ENCODE assay signal across 30 mouse cellular contexts in the genomic region with DNA sequence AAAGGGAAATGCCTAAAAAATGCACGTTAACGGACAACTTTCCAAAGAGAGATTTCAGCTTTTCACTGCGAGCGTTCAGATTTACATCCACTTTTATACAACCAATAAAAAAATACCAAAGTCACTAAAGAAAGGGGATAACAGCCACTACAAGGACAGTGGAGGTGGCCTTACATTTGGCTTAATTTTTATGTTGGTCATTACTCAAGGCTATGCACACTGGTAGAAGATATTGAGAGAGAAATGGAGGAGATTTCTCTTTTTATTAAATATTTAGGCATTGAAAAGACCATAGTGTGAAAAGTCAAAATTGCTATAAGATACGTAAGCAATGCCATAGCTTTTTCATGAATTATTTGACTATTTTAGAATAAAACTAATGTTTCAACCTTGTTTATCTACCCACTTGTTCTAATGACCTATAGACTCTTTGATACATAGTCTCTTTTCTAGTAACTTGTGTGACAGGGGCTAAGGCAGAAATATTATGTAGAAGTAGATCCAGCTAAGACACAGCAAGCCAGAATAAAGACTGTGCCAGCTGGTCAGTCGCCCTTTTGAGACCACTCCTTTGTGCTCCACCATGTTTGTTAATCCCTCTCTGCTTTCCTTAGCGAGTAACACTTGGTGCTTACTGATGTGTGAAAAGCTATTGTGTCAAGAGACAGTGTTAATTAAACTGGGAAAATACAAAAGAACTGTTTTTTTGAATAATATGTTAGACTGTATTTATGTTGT. TPM values are rescaled to one million over a fixed set of nuclear protein-coding genes. Genes with fewer than 3 reads are reported as not detected.
DNase-seq lines count a peak whose midpoint lies in the region; ATAC-seq and TF ChIP-seq lines count a peak whose summit lies in the region.
"Had no signal": no experiment of that assay in that cellular context is flagged by ENCODE, and none has a peak within 500 bp of the region (broad histone marks: within the 10 kb centered on the region; RNA-seq: fewer than 3 reads in every experiment).

No protein-coding gene starts in this region.

- no peak overlapping the region for H3K4me2 ChIP-seq in forebrain, embryonic 13.5 days
- H3K4me2 ChIP-seq in forebrain, embryonic 16.5 days (ENCODE audit: low read length): no peak overlapping the region
- no peak overlapping the region for H3K4me2 ChIP-seq in midbrain, postnatal 0 days (ENCODE audit: low read depth, low read length, poor library complexity, severe bottlenecking)
- H3K4me2 ChIP-seq in midbrain, embryonic 14.5 days (ENCODE audit: low read length): no peak overlapping the region
- H3K4me2 ChIP-seq: heart, embryonic 13.5 days had no signal

- no peaks in the 10 kb centered on the region for H3K36me3 ChIP-seq in forebrain, embryonic 13.5 days (ENCODE audit: poor library complexity, severe bottlenecking)
- H3K36me3 ChIP-seq in forebrain, embryonic 16.5 days (ENCODE audit: control insufficient read depth, insufficient read depth): no peaks in the 10 kb centered on the region
- no peaks in the 10 kb centered on the region for H3K36me3 ChIP-seq in midbrain, embryonic 10.5 days
- H3K36me3 ChIP-seq in midbrain, postnatal 0 days (ENCODE audit: insufficient read depth, low read length): no peaks in the 10 kb centered on the region
- no peaks in the 10 kb centered on the region for H3K36me3 ChIP-seq in midbrain, embryonic 14.5 days (ENCODE audit: control insufficient read depth, insufficient read depth, low read length)
- H3K36me3 ChIP-seq: G1E; heart, embryonic 13.5 days; limb, embryonic 10.5 days had no signal

- H3K27me3 ChIP-seq in forebrain, embryonic 13.5 days: no peaks in the 10 kb centered on the region
- no peaks in the 10 kb centered on the region for H3K27me3 ChIP-seq in forebrain, embryonic 16.5 days (replicated peaks; ENCODE audit: control insufficient read depth, insufficient read depth, low read length)
- no peaks in the 10 kb centered on the region for H3K27me3 ChIP-seq in midbrain, embryonic 10.5 days (ENCODE audit: low read depth, poor library complexity, severe bottlenecking)
- H3K27me3 ChIP-seq in midbrain, postnatal 0 days (ENCODE audit: insufficient read depth, low read length): no peaks in the 10 kb centered on the region
- no peaks in the 10 kb centered on the region for H3K27me3 ChIP-seq in midbrain, embryonic 14.5 days (ENCODE audit: control insufficient read depth, insufficient read depth, low read length)
- H3K27me3 ChIP-seq: CH12.LX, Patski had no signal

- no peak overlapping the region for H3K9ac ChIP-seq in forebrain, embryonic 13.5 days
- H3K9ac ChIP-seq in forebrain, embryonic 16.5 days (replicated peaks; ENCODE audit: low read depth, low read length): no peak overlapping the region
- no peak overlapping the region for H3K9ac ChIP-seq in midbrain, postnatal 0 days (replicated peaks; ENCODE audit: low read length, poor library complexity, severe bottlenecking)
- no peak overlapping the region for H3K9ac ChIP-seq in midbrain, embryonic 14.5 days (replicated peaks; ENCODE audit: low read length)
- H3K9ac ChIP-seq: heart, embryonic 13.5 days had no signal

- peak; percentile 34 for DNase-seq in midbrain, embryonic 10.5 days (ENCODE audit: low spot score)
- no peak for DNase-seq in midbrain, postnatal 0 days (ENCODE audit: low spot score)
- DNase-seq in embryo, embryonic 10.5 days (ENCODE audit: low spot score): peak; percentile 52
- DNase-seq in midbrain, embryonic 14.5 days: peak; percentile 23
- DNase-seq: adrenal gland, postnatal 36 days; B cell, adult 2 months; cerebellum, adult 11-12 months; cerebellum, postnatal 10 days; gastrocnemius, postnatal 25 days; heart, adult 18-20 months; heart, postnatal 14 days; kidney, postnatal 25 days; liver; lung, postnatal 10 days; right cerebral cortex, adult 18-20 months; right cerebral cortex, postnatal 4 days; thymus, postnatal 14 days had no signal

- 57% methylated on average over 7 of the region's 7 CpGs for WGBS in forebrain, embryonic 13.5 days
- WGBS in forebrain, embryonic 16.5 days: 59% methylated on average over 7 of the region's 7 CpGs
- 64% methylated on average over 7 of the region's 7 CpGs for WGBS in midbrain, embryonic 10.5 days
- 66% methylated on average over 7 of the region's 7 CpGs for WGBS in midbrain, postnatal 0 days
- 58% methylated on average over 7 of the region's 7 CpGs for WGBS in midbrain, embryonic 14.5 days

- no peaks in the 10 kb centered on the region for H3K9me3 ChIP-seq in forebrain, embryonic 13.5 days (replicated peaks)
- H3K9me3 ChIP-seq in forebrain, embryonic 16.5 days (ENCODE audit: control insufficient read depth, low read length): no peaks in the 10 kb centered on the region
- peaks cover 5% of the 10 kb centered on the region; the same call in 1 of the 2 replicates for H3K9me3 ChIP-seq in midbrain, embryonic 10.5 days (replicated peaks)
- no peaks in the 10 kb centered on the region for H3K9me3 ChIP-seq in midbrain, postnatal 0 days (ENCODE audit: low read length)
- no peaks in the 10 kb centered on the region for H3K9me3 ChIP-seq in midbrain, embryonic 14.5 days (ENCODE audit: control insufficient read depth, low read length)
- H3K9me3 ChIP-seq: G1E; heart, embryonic 13.5 days; limb, embryonic 10.5 days had no signal

- H3K4me1 ChIP-seq in forebrain, embryonic 13.5 days: peaks cover 2% of the 10 kb centered on the region; the same call in 1 of the 2 replicates
- no peaks in the 10 kb centered on the region for H3K4me1 ChIP-seq in forebrain, embryonic 16.5 days (replicated peaks; ENCODE audit: control insufficient read depth, insufficient read depth, low read length)
- H3K4me1 ChIP-seq in midbrain, embryonic 10.5 days: peaks cover 11% of the 10 kb centered on the region
- no peaks in the 10 kb centered on the region for H3K4me1 ChIP-seq in midbrain, postnatal 0 days (ENCODE audit: insufficient read depth, low read length)
- H3K4me1 ChIP-seq in midbrain, embryonic 14.5 days (ENCODE audit: control insufficient read depth, insufficient read depth, low read length): no peaks in the 10 kb centered on the region
- H3K4me1 ChIP-seq: heart, embryonic 13.5 days; limb, embryonic 10.5 days had no signal

- peak; percentile 57; the same call in 1 of the 2 replicates for ATAC-seq in forebrain, embryonic 13.5 days
- no peak for ATAC-seq in forebrain, embryonic 16.5 days
- ATAC-seq in midbrain, postnatal 0 days (ENCODE audit: low FRiP score): no peak
- peak; percentile 58; the same call in 1 of the 2 replicates for ATAC-seq in midbrain, embryonic 14.5 days (ENCODE audit: low FRiP score, low TSS enrichment)
- no peak for ATAC-seq in cerebellum, adult (ENCODE audit: insufficient number of reproducible peaks, low FRiP score, low TSS enrichment)
- ATAC-seq: hindbrain, postnatal 0 days; intestine, postnatal 0 days; Patski had no signal

- no peak overlapping the region for H3K27ac ChIP-seq in forebrain, embryonic 13.5 days
- no peak overlapping the region for H3K27ac ChIP-seq in forebrain, embryonic 16.5 days (ENCODE audit: low read length)
- H3K27ac ChIP-seq in midbrain, embryonic 10.5 days (replicated peaks): peak overlapping the region; percentile 57; the same call in 1 of the 2 replicates
- no peak overlapping the region for H3K27ac ChIP-seq in midbrain, postnatal 0 days (ENCODE audit: low read depth, low read length)
- H3K27ac ChIP-seq in midbrain, embryonic 14.5 days (replicated peaks; ENCODE audit: low read depth, low read length): no peak overlapping the region
- H3K27ac ChIP-seq: heart, embryonic 13.5 days; hindbrain, postnatal 0 days; layer of hippocampus, adult 2 months; limb, embryonic 10.5 days had no signal

- TF ChIP-seq CTCF in midbrain, postnatal 0 days (IDR thresholded peaks at IDR 0.05): no peak

- no peak overlapping the region for H3K4me3 ChIP-seq in forebrain, embryonic 13.5 days
- H3K4me3 ChIP-seq in forebrain, embryonic 16.5 days (replicated peaks; ENCODE audit: low read length): no peak overlapping the region
- no peak overlapping the region for H3K4me3 ChIP-seq in midbrain, embryonic 10.5 days
- no peak overlapping the region for H3K4me3 ChIP-seq in midbrain, postnatal 0 days (ENCODE audit: low read depth, low read length)
- no peak overlapping the region for H3K4me3 ChIP-seq in midbrain, embryonic 14.5 days (replicated peaks; ENCODE audit: low read depth, low read length)
- H3K4me3 ChIP-seq: heart, embryonic 13.5 days; layer of hippocampus, adult 2 months; limb, embryonic 10.5 days had no signal

RNA-seq across cellular contexts. Expression of a gene that starts 10.4 kb away (rescaled TPM):
- not detected in 2 replicates for polyA plus RNA-seq in forebrain, embryonic 13.5 days (2015; fragmentation: Nextera tagmentation; extraction: Ambion mirVana)
- polyA plus RNA-seq in forebrain, embryonic 16.5 days (2015; fragmentation: Nextera tagmentation; extraction: Ambion mirVana): 0.32 TPM in 1 of 2 replicates, not detected in the other
- polyA plus RNA-seq in midbrain, embryonic 10.5 days (2016; fragmentation: Nextera tagmentation; extraction: Ambion mirVana): not detected in 2 replicates
- 0.47 TPM in 1 of 2 replicates, not detected in the other for total RNA-seq in midbrain, postnatal 0 days (2014; rRNA removed)
- 0.07 TPM in 1 of 2 replicates, not detected in the other for polyA plus RNA-seq in midbrain, postnatal 0 days (2015; fragmentation: Nextera tagmentation; extraction: Ambion mirVana)
- polyA plus RNA-seq in midbrain, embryonic 14.5 days (2014; fragmentation: Nextera tagmentation; extraction: Ambion mirVana): 0.08 TPM in 1 of 2 replicates, not detected in the other
- total RNA-seq: CH12.LX; gastrocnemius, postnatal 25 days; layer of hippocampus, postnatal 25 days had no signal
- polyA plus RNA-seq: G1E; limb, embryonic 10.5 days; stomach, embryonic 14.5 days had no signal

Comparison
In these comparisons a context has a peak if more than half of its experiments do, and no peak if none do; other contexts are left out.
1. ATAC-seq: peak in forebrain, embryonic 13.5 days (single experiment) and midbrain, embryonic 14.5 days (single experiment); none in forebrain, embryonic 16.5 days (single experiment), midbrain, postnatal 0 days (single experiment) and cerebellum, adult (single experiment).